Mouse (Mus musculus): ENCODE data around the gene Asic4.

GRCm38 (mm10) chr1:75400493-75401115, 49.6 kb upstream of the Asic4 start:
- TF ChIP-seq MAX (IDR thresholded peaks at IDR 0.05; ENCODE audit: low read depth) (no peak), USF1 (IDR thresholded peaks at IDR 0.05; ENCODE audit: low read depth) (no peak)
